Mouse (Mus musculus) heart, adult 2 months (tissue): ENCODE data around the gene Cdh22. TPM values are rescaled to one million over a fixed set of nuclear protein-coding genes. Genes with fewer than 3 reads are reported as not detected.

ENCODE experiments used
- DNase-seq, 2 experiments: peaks; one replicate each; pipeline ENCODE4 v3.0.0; 2021
- H3K27ac ChIP-seq: fragments of 200-600 bp; 2 replicates; pipeline ENCODE4 v1.8.1; 2022
- H3K27me3 ChIP-seq: fragments of 200-500 bp; 2 replicates; pipeline ENCODE4 v1.6.1; 2012; ENCODE audit warnings: mild to moderate bottlenecking, low read length, inconsistent platforms, mixed read lengths; ENCODE audit not compliant: control insufficient read depth, insufficient read depth
- H3K36me3 ChIP-seq: fragments of 200-500 bp; 2 replicates; pipeline ENCODE4 v1.6.1; 2012; ENCODE audit warnings: low read length, inconsistent platforms; ENCODE audit not compliant: control insufficient read depth, insufficient read depth
- H3K4me1 ChIP-seq: fragments of 200-500 bp; 2 replicates; pipeline ENCODE4 v1.6.1; 2011; ENCODE audit warnings: low read length; ENCODE audit not compliant: control insufficient read depth, insufficient read depth
- H3K4me3 ChIP-seq: fragments of 200-600 bp; 2 replicates; pipeline ENCODE4 v1.8.1; 2022
- H3K79me2 ChIP-seq: fragments of 200-500 bp; replicated peaks from 2 replicates; pipeline ENCODE4 v1.6.1; 2012; ENCODE audit warnings: mild to moderate bottlenecking, inconsistent platforms, low read length, moderate library complexity, mixed read lengths; ENCODE audit not compliant: control insufficient read depth, insufficient read depth
- H3K9ac ChIP-seq: fragments of 200-500 bp; 2 replicates; pipeline ENCODE4 v1.6.1; 2012; ENCODE audit warnings: low read depth, mild to moderate bottlenecking, control low read depth, inconsistent platforms, low read length, mixed read lengths
- CTCF ChIP-seq: fragments of 200-600 bp; IDR thresholded peaks from 2 replicates; pipeline ENCODE4 v1.8.1; 2022; ENCODE audit warnings: antibody characterized with exemption, mild to moderate bottlenecking, moderate library complexity
- EP300 ChIP-seq: fragments of 200-500 bp; IDR thresholded peaks from 2 replicates; pipeline ENCODE4 v1.6.1; 2011; ENCODE audit warnings: low read depth, low read length, control low read depth; ENCODE audit not compliant: insufficient read depth
- POLR2A ChIP-seq: fragments of 200-500 bp; IDR thresholded peaks from 2 replicates; pipeline ENCODE4 v1.6.1; 2011; ENCODE audit warnings: mild to moderate bottlenecking, low read depth, low read length, control low read depth; ENCODE audit not compliant: insufficient read depth
- WGBS: fragments of 180-500 bp; shearing (Covaris S2); methylation state at CpG from one replicate; pipeline ENCODE4 v1.1.7; 2018; 5-methylcytosine and 5-hydroxymethylcytosine counted together
- intact Hi-C: fragments of 180-260 bp; cut with DNase I; formaldehyde crosslinking; loops from one replicate; pipeline ENCODE4 v1.15.1; 2025
- polyA plus RNA-seq: library from polyadenylated mRNA; depleted of rRNA; stranded (reverse); fragments of >200 nt; gene quantifications from 2 replicates; pipeline ENCODE4 v1.2.3, GENCODE M21; 2012
- total RNA-seq, 2 experiments: library from RNA; stranded (reverse); gene quantifications; 2 replicates each; pipeline ENCODE4 v1.2.3; 2021

Gene Cdh22
- total and polyA plus RNA-seq, 3 experiments, result 0.50 to 1.0 (median 0.65) TPM

GRCm38 (mm10) chr2:165207689-165208088, 27.0 kb downstream of the Cdh22 start:
- Histone ChIP-seq H3K27me3 (peaks cover 7% of the 10 kb centered on the region), H3K4me3 (no peak overlapping the region), H3K79me2 (no peaks in the 10 kb centered on the region), H3K4me1 (no peaks in the 10 kb centered on the region), H3K9ac (no peak overlapping the region), H3K36me3 (no peaks in the 10 kb centered on the region), H3K27ac (no peak overlapping the region)
- TF ChIP-seq CTCF (no peak), EP300 (no peak), POLR2A (no peak)
- 59% methylated on average over 11 of the region's 11 CpGs for WGBS
- intact Hi-C loops, result no loop called here
- DNase-seq, result no peak

GRCm38 (mm10) chr2:165207086-165207485, 27.6 kb downstream of the Cdh22 start:
- DNase-seq, result no peak
- no peaks in the 10 kb centered on the region for H3K4me1 ChIP-seq
- TF ChIP-seq EP300 (no peak), POLR2A (no peak), CTCF (no peak)
- intact Hi-C loops, result no loop called here
- H3K36me3 ChIP-seq, result no peaks in the 10 kb centered on the region
- 69% methylated on average over 4 of the region's 4 CpGs for WGBS
- H3K9ac ChIP-seq, result no peak overlapping the region
- H3K79me2 ChIP-seq, result no peaks in the 10 kb centered on the region
- peaks cover 4% of the 10 kb centered on the region for H3K27me3 ChIP-seq
- H3K27ac ChIP-seq, result no peak overlapping the region
- no peak overlapping the region for H3K4me3 ChIP-seq

GRCm38 (mm10) chr2:165205486-165205885, 29.2 kb downstream of the Cdh22 start:
- TF ChIP-seq CTCF (no peak), POLR2A (no peak), EP300 (no peak)
- Histone ChIP-seq H3K27ac (no peak overlapping the region), H3K4me1 (no peaks in the 10 kb centered on the region), H3K27me3 (no peaks in the 10 kb centered on the region; the same call in 1 of the 2 replicates), H3K9ac (no peak overlapping the region), H3K36me3 (no peaks in the 10 kb centered on the region), H3K4me3 (no peak overlapping the region), H3K79me2 (no peaks in the 10 kb centered on the region)
- WGBS, result 64% methylated on average over 6 of the region's 6 CpGs
- DNase-seq, result no peak
- intact Hi-C loops, result no loop called here

- Histone ChIP-seq H3K4me3 (no peak overlapping the region), H3K27ac (no peak overlapping the region), H3K79me2 (no peaks in the 10 kb centered on the region), H3K4me1 (no peaks in the 10 kb centered on the region), H3K9ac (no peak overlapping the region), H3K36me3 (no peaks in the 10 kb centered on the region), H3K27me3 (no peaks in the 10 kb centered on the region)
- TF ChIP-seq CTCF (no peak), POLR2A (no peak), EP300 (no peak)
- DNase-seq, result no peak
- 32% methylated on average over 7 of the region's 7 CpGs for WGBS
- intact Hi-C loops, result no loop called here
Measured at GRCm38 (mm10) chr2:165204931-165205330, 29.7 kb downstream of the Cdh22 start.

- no peak overlapping the region for H3K9ac ChIP-seq
- WGBS, result 6% methylated on average over 28 of the region's 28 CpGs
- no peak overlapping the region for H3K27ac ChIP-seq
- H3K79me2 ChIP-seq, result no peaks in the 10 kb centered on the region
- no peaks in the 10 kb centered on the region for H3K4me1 ChIP-seq
- no peak overlapping the region for H3K4me3 ChIP-seq
- TF ChIP-seq POLR2A (no peak), EP300 (no peak), CTCF (peak; percentile 30)
- no peak for DNase-seq
- no peaks in the 10 kb centered on the region for H3K36me3 ChIP-seq
- no peaks in the 10 kb centered on the region for H3K27me3 ChIP-seq
- intact Hi-C loops, result no loop called here
Measured at GRCm38 (mm10) chr2:165201761-165202751, 32.6 kb downstream of the Cdh22 start.

- H3K4me1 ChIP-seq, result no peaks in the 10 kb centered on the region
- H3K4me3 ChIP-seq, result no peak overlapping the region
- no peaks in the 10 kb centered on the region for H3K79me2 ChIP-seq
- H3K27ac ChIP-seq, result no peak overlapping the region
- no peak overlapping the region for H3K9ac ChIP-seq
- intact Hi-C loops, result no loop called here
- H3K27me3 ChIP-seq, result no peaks in the 10 kb centered on the region; the same call in 1 of the 2 replicates
- DNase-seq, result no peak
- no peak for TF ChIP-seq EP300
- no peak for TF ChIP-seq POLR2A
- TF ChIP-seq CTCF, result no peak
- WGBS, result 37% methylated on average over 6 of the region's 6 CpGs
- H3K36me3 ChIP-seq, result no peaks in the 10 kb centered on the region
Measured at GRCm38 (mm10) chr2:165197546-165197945, 37.1 kb downstream of the Cdh22 start.
